Mouse (Mus musculus): ENCODE data around the gene AC109138.7.

- TF ChIP-seq EP300 (IDR thresholded peaks at IDR 0.05; ENCODE audit: insufficient read depth, low read depth, low read length): no peak
- no peak for TF ChIP-seq POLR2A (IDR thresholded peaks at IDR 0.05; ENCODE audit: insufficient read depth, low read depth, low read length)
These were observed 15.4 kb downstream of the AC109138.7 start for GRCm38 (mm10) chr19:4229451-4230076.
